Mouse (Mus musculus) hindbrain, embryonic 14.5 days (tissue): ENCODE results near the gene Tenm1. TPM values are rescaled to one million over a fixed set of nuclear protein-coding genes. Genes with fewer than 3 reads are reported as not detected.

ENCODE experiments used
- ATAC-seq: fragments of 200-750 bp; cut with Nextera tagmentation; 2 replicates; pipeline ENCODE4 v1.8.0; 2017; ENCODE audit warnings: moderate number of reproducible peaks, mild to moderate bottlenecking, moderate TSS enrichment, moderate library complexity; ENCODE audit not compliant: low FRiP score
- DNase-seq: peaks from one replicate; pipeline ENCODE4 v3.0.0-alpha.2; 2015; ENCODE audit warnings: low spot score
- H3K27ac ChIP-seq: fragments of 300-500 bp; sonication (generic); 2 replicates; pipeline ENCODE4 v1.5.1; 2014; ENCODE audit warnings: mild to moderate bottlenecking, moderate library complexity
- H3K27me3 ChIP-seq: fragments of 300-500 bp; sonication (generic); 2 replicates; pipeline ENCODE4 v1.6.1; 2014; ENCODE audit warnings: mild to moderate bottlenecking, low read length, mixed read lengths; ENCODE audit not compliant: control insufficient read depth, insufficient read depth
- H3K36me3 ChIP-seq: fragments of 300-500 bp; sonication (generic); replicated peaks from 2 replicates; pipeline ENCODE4 v1.6.1; 2014; ENCODE audit not compliant: control insufficient read depth, insufficient read depth
- H3K4me1 ChIP-seq: fragments of 300-500 bp; sonication (generic); replicated peaks from 2 replicates; pipeline ENCODE4 v1.6.1; 2014; ENCODE audit warnings: antibody characterized with exemption, low read length, mixed read lengths; ENCODE audit not compliant: control insufficient read depth, insufficient read depth
- H3K4me2 ChIP-seq: fragments of 300-500 bp; sonication (generic); replicated peaks from 2 replicates; pipeline ENCODE4 v1.6.1; 2014; ENCODE audit warnings: mild to moderate bottlenecking, moderate library complexity
- H3K4me3 ChIP-seq: fragments of 300-500 bp; sonication (generic); replicated peaks from 2 replicates; pipeline ENCODE4 v1.5.1; 2014; ENCODE audit warnings: mild to moderate bottlenecking, low read length
- H3K9ac ChIP-seq: fragments of 300-500 bp; sonication (generic); 2 replicates; pipeline ENCODE4 v1.6.1; 2014
- H3K9me3 ChIP-seq: fragments of 300-500 bp; sonication (generic); 2 replicates; pipeline ENCODE4 v1.6.1; 2016; ENCODE audit warnings: low read length; ENCODE audit not compliant: control insufficient read depth
- WGBS: fragments of 180-500 bp; shearing (Covaris S2); extraction: QIAGEN DNeasy Blood & Tissue Kit; methylation state at CpG from one replicate; pipeline ENCODE4 v1.1.7; 2014; 5-methylcytosine and 5-hydroxymethylcytosine counted together
- polyA plus RNA-seq: library from polyadenylated mRNA; unstranded; fragments of >200 nt; fragmentation: Nextera tagmentation; extraction: Ambion mirVana; gene quantifications from 2 replicates; pipeline ENCODE4 v1.2.1, GENCODE M21; 2014

The Tenm1 gene
- polyA plus RNA-seq: 30.8 and 31.0 TPM in 2 replicates

DNA sequence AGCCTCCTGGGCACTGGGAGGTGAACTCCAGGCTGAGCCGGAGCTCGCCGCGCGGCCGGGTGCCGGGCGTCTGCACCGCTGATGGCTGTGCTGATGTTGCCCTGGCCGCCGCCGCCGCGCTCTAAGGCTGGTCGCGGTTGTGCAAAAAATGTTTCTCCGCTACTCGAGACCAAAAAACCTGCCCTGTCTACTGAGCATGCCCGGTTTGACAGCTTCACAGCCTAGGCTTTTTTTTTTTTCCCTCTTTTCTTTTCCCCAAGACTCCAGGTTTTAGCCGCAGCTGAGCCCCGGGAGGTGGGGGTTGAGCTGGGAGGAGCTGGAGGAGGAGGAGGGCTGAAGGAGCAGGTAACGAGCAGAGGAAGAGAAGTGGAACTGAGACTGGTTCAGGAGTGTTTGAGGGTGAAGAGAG lies at the start of gene Tenm1:
TSS of gene Tenm1 (minus strand) at position 272 of the 409 bp plus-strand sequence.
- DNase-seq: no peak
- H3K4me1 ChIP-seq: no peaks in the 10 kb centered on the region
- no peaks in the 10 kb centered on the region for H3K9me3 ChIP-seq
- peak; percentile 73 for ATAC-seq
- H3K9ac ChIP-seq: peak within 1 kb of the TSS; percentile 58
- H3K36me3 ChIP-seq: no peaks in the 10 kb centered on the region
- peak within 1 kb of the TSS; percentile 37 for H3K4me3 ChIP-seq
- WGBS: 13% methylated on average over 22 of the region's 22 CpGs
- H3K27me3 ChIP-seq: no peaks in the 10 kb centered on the region
- H3K4me2 ChIP-seq: peak within 1 kb of the TSS; percentile 66
- H3K27ac ChIP-seq: peak within 1 kb of the TSS; percentile 83

DNA sequence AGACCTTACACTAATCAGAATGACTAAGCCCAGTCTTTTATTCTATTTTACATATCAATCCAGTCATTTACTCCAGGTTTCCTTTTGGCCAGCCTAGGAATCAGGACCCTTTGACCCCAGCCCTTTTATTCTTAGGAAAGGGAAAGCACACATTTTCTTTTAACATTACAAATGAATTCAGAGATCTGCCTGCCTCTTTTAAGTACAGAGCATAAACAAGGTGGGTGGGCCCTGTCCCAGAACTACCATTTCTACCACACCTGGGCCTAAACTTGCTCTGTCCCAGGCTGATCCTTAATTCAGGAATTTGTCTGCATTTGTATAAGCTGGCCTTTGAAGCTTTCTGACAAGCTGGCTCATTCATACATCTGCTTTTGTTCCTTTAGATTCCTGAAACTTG lies 38.4 kb upstream of the Tenm1 start:
- H3K9me3 ChIP-seq: no peaks in the 10 kb centered on the region
- no peak overlapping the region for H3K4me3 ChIP-seq
- no peak for ATAC-seq
- H3K27ac ChIP-seq: no peak overlapping the region
- H3K9ac ChIP-seq: no peak overlapping the region
- H3K27me3 ChIP-seq: no peaks in the 10 kb centered on the region
- DNase-seq: no peak
- H3K4me2 ChIP-seq: no peak overlapping the region
- H3K36me3 ChIP-seq: no peaks in the 10 kb centered on the region
- H3K4me1 ChIP-seq: no peaks in the 10 kb centered on the region

DNA sequence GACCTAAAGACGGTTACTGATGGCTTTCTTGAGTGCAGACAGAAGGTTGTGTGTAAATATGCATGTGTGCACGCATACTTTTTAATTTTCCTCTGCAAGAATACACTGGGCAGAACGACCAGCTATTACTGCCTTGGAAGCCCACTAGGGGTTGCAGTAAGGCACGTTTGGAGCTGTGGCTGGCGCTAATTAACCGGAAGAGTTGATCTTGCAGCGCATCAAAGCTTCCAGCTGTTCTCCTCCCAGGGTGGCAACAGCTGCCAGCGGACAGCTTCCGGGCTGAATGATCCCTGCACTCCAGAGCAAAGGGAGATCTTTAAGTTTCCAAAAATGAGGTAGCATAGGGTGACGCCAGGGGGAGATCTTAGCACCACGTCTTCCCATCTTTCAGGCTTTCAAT lies 1.7 kb upstream of the Tenm1 start:
- peak; percentile 51 for DNase-seq
- Histone ChIP-seq H3K27me3 (no peaks in the 10 kb centered on the region), H3K27ac (peak overlapping the region; percentile 83), H3K36me3 (no peaks in the 10 kb centered on the region), H3K4me2 (peak overlapping the region; percentile 66), H3K9me3 (no peaks in the 10 kb centered on the region), H3K4me3 (peak overlapping the region; percentile 37), H3K9ac (peak overlapping the region; percentile 58), H3K4me1 (no peaks in the 10 kb centered on the region)
- ATAC-seq: peak; percentile 52
- WGBS: 13% methylated on average over 11 of the region's 11 CpGs

DNA sequence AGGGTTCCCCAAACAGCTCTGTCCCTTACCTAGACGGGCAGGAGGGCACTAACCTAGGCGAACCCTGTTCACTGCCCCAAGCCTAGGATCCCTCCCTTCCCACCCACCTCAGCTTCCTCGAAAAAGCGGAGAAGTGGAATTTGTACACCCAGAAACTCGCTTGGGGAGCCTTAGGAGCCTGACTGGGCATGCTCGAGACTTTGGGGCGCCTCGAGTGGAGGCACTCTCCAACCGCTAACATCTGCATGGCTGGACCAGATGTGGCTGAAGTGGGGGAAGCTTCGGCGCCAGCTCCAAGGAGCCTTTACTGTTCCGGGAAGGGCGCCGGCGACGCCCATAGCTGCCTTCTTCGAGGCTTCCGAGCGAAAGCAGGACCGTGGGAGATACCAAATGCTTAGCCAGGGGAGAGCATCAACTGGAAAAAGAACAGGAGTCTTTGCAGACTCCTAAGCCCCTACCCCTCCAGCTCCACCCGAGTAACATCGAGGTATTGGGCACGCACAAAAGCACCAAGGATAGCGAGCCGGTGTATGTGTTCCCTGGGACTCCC lies 1.1 kb upstream of the Tenm1 start:
- Histone ChIP-seq H3K27me3 (no peaks in the 10 kb centered on the region), H3K27ac (peak overlapping the region; percentile 83), H3K4me3 (peak overlapping the region; percentile 37), H3K9me3 (no peaks in the 10 kb centered on the region), H3K9ac (peak overlapping the region; percentile 58), H3K36me3 (no peaks in the 10 kb centered on the region), H3K4me2 (peak overlapping the region; percentile 66), H3K4me1 (no peaks in the 10 kb centered on the region)
- DNase-seq (no peak), ATAC-seq (peak; percentile 67)
- 18% methylated on average over 25 of the region's 25 CpGs for WGBS

DNA sequence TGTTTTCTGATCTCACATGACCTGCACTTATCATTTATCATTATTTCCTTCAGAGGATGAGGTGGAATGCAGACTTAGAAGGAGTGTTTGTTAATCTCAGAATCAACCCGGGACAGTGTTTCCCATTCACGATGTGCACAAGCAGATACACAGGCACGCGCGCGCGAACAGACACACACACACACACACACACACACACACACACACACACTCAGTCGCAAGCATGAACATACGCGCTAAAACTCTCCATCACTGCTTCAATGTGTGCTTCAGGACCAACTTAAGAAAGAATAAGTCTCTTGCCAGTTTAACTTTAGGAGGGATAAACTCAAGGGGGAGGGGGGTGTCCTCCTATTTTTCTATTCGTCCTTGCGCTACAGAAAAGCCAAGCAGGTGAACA lies 411 bp upstream of the Tenm1 start:
- Histone ChIP-seq H3K9ac (peak overlapping the region; percentile 51; the same call in 1 of the 2 replicates), H3K4me3 (peak overlapping the region; percentile 37), H3K9me3 (no peaks in the 10 kb centered on the region), H3K27ac (peak overlapping the region; percentile 83; the same call in 1 of the 2 replicates), H3K36me3 (no peaks in the 10 kb centered on the region), H3K4me2 (peak overlapping the region; percentile 66), H3K27me3 (no peaks in the 10 kb centered on the region), H3K4me1 (no peaks in the 10 kb centered on the region)
- ATAC-seq (no peak), DNase-seq (no peak)
- WGBS: 11% methylated on average over 12 of the region's 12 CpGs

DNA sequence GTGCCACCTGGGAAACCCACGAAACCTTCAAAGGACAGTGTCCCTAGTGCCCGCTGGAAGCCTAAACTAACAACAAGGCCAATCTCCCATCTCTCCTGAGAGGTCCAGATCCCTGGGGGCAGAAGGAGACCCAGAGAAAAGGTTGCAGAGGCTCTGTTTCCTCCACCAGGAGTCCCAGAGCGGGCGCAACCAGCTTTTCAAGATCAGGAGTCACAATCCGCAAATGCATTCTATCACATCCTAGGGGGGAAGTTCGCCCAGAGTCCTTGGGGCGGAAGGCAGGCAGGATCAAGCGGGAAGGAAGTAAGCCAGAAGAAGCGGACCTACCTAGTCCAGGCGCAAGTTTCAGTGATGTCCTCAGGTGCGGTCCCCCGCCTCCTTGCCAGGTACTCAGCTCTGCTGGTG lies 963 bp downstream of the Tenm1 start:
- WGBS: 21% methylated on average over 12 of the region's 12 CpGs
- no peak for DNase-seq

DNA sequence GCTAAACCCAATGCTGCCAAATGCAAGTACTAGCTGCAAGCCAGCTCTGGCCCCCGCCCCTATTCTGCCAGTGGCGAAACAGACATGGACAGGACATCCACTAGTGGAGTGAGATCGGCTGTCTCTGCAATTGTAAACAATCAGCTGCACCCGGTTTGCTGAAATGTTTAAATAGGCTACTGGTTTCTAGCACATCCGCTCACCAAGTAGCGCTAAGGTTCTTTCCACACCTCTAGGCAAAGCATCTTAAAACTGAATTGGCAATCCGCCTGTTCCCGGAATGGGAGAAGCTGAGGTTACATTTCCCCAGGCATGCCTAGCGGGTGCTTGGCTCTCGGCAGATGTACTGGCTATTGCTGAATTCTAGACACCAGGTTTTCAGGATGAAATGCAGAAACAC lies 1.8 kb downstream of the Tenm1 start:
- Histone ChIP-seq H3K27me3 (no peaks in the 10 kb centered on the region), H3K27ac (no peak overlapping the region), H3K4me3 (peak overlapping the region; percentile 37), H3K4me2 (peak overlapping the region; percentile 66), H3K4me1 (no peaks in the 10 kb centered on the region), H3K9me3 (no peaks in the 10 kb centered on the region), H3K36me3 (no peaks in the 10 kb centered on the region), H3K9ac (peak overlapping the region; percentile 51)
- ATAC-seq (no peak), DNase-seq (no peak)
- 20% methylated on average over 10 of the region's 10 CpGs for WGBS

More for the DNA sequence above, 963 bp downstream of the Tenm1 start:
- Histone ChIP-seq H3K27me3 (no peaks in the 10 kb centered on the region), H3K4me3 (peak overlapping the region; percentile 37), H3K4me1 (no peaks in the 10 kb centered on the region), H3K36me3 (no peaks in the 10 kb centered on the region), H3K27ac (0 out of 2 replicates have a peak overlapping the region, but pooled peaks have one; percentile 63), H3K9ac (peak overlapping the region; percentile 51), H3K9me3 (no peaks in the 10 kb centered on the region), H3K4me2 (peak overlapping the region; percentile 66)
- ATAC-seq: no peak

DNA sequence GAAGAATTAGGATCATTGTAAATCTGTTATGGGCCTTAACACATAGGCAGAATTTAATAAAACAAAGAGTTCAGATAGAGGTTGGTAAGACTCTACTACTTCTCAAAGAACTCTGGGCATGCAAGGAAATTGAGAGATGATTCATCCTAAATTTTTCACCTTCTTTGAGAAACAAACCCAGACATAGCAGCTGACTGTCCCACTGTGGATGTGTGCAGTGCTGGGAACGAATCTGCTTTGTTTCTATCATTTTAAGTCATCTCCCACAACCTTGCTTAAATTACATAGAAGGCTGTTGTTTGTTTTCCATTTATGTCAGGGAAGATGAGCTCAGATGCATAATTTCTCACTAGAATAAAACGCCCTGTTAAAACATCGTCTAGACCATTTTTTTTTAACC lies 31.0 kb downstream of the Tenm1 start:
- WGBS: 76% methylated on average over 3 of the region's 3 CpGs
- no peak for ATAC-seq

DNA sequence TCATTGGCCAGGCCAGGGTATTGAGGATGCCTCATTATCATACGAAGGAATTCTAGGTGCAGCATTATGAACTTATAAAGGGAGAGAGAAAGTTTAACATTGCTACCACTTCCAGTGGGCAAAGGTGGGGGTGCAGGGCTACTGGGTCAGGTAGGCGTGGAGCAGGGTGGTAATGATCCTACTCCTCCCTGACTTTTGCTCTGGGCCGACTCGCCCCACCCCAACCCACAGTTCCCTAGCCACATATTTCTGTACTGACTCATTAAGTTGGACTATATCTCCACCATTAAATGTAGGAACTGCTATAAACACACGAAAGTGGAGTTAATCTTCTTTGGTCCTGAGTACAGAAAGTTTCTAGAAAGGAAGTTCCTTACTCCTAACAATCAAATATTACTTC lies 40.8 kb downstream of the Tenm1 start:
- no peaks in the 10 kb centered on the region for H3K9me3 ChIP-seq
- no peak overlapping the region for H3K4me2 ChIP-seq
- H3K27ac ChIP-seq: no peak overlapping the region
- WGBS: 85% methylated on average over 5 of the region's 5 CpGs
- no peak overlapping the region for H3K4me3 ChIP-seq
- DNase-seq (no peak), ATAC-seq (no peak)
- no peaks in the 10 kb centered on the region for H3K27me3 ChIP-seq
- no peak overlapping the region for H3K9ac ChIP-seq
- no peaks in the 10 kb centered on the region for H3K4me1 ChIP-seq
- H3K36me3 ChIP-seq: no peaks in the 10 kb centered on the region

More for the DNA sequence above, 31.0 kb downstream of the Tenm1 start:
- Histone ChIP-seq H3K27ac (no peak overlapping the region), H3K9ac (no peak overlapping the region), H3K4me1 (no peaks in the 10 kb centered on the region), H3K9me3 (no peaks in the 10 kb centered on the region), H3K4me2 (no peak overlapping the region), H3K27me3 (no peaks in the 10 kb centered on the region), H3K36me3 (no peaks in the 10 kb centered on the region), H3K4me3 (no peak overlapping the region)
- DNase-seq: no peak

DNA sequence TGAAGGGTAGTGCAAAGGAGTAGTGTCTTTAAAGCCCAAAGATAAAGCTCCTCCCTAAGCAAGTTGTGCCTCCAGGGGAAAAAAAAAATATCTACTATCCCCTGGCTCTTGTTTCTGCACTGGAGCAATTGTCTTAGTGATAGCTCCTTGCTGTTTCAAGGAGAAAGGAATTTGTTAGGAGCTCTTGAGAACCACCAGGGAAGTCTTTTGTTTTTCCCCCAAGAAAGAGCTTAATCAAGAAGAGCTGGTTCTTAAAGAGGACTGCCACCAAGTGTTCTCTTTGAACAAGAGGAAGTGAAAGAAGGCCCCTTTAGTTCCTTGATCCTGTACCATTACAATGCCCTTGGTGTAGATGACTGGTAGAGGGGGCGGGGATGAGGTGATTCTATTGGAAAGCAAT lies 56.4 kb downstream of the Tenm1 start:
- no peaks in the 10 kb centered on the region for H3K27me3 ChIP-seq
- no peaks in the 10 kb centered on the region for H3K9me3 ChIP-seq
- DNase-seq (no peak), ATAC-seq (no peak)
- H3K27ac ChIP-seq: no peak overlapping the region
- WGBS: 55% methylated on average over 1 of the region's 1 CpGs
- H3K9ac ChIP-seq: no peak overlapping the region
- H3K4me2 ChIP-seq: no peak overlapping the region
- H3K36me3 ChIP-seq: no peaks in the 10 kb centered on the region
- H3K4me1 ChIP-seq: no peaks in the 10 kb centered on the region
- H3K4me3 ChIP-seq: no peak overlapping the region
